Mouse (Mus musculus) adrenal gland, adult (tissue): ENCODE results near the gene Nrm.
A peak's percentile ranks its signal among the peaks of the same experiment; 100 is the strongest.

Experiments used
- DNase-seq, 2 experiments: peaks; one replicate each; pipeline ENCODE4 v3.0.0; 2022 to 2023; ENCODE audit warnings: low spot score in 1 of 2; ENCODE audit not compliant: inconsistent age in 2 of 2

Nrm gene

DNA sequence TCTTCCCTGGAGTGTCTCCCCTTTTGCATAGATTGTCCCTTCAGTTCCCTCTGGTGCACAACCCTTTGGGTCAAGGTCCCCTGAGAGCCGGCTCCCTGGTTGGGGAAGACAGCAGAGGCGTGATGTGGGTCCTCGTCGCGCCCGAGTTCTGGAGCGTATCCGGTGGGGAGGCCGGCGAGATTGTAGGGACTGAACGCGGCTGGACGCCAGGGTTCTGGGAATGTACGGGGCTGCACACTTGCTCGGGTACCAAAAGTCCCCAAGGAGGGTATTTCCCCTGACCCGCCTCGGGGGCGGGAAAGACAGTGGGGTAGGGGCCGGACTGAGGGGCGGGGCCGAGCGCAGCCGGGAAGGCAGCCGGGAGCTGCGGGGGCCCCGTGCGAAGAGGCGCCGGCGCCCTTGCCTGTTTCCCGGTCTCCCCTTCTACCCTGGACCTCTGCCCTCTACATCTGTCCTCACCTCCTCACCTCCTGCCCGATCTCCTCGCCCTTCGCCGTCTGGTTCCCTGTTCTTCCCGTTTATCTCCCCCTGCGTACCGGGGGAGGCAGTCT lies 5.2 kb downstream of the Nrm start:
- peak in 1 of 2 experiments; percentile 87 for DNase-seq

DNA sequence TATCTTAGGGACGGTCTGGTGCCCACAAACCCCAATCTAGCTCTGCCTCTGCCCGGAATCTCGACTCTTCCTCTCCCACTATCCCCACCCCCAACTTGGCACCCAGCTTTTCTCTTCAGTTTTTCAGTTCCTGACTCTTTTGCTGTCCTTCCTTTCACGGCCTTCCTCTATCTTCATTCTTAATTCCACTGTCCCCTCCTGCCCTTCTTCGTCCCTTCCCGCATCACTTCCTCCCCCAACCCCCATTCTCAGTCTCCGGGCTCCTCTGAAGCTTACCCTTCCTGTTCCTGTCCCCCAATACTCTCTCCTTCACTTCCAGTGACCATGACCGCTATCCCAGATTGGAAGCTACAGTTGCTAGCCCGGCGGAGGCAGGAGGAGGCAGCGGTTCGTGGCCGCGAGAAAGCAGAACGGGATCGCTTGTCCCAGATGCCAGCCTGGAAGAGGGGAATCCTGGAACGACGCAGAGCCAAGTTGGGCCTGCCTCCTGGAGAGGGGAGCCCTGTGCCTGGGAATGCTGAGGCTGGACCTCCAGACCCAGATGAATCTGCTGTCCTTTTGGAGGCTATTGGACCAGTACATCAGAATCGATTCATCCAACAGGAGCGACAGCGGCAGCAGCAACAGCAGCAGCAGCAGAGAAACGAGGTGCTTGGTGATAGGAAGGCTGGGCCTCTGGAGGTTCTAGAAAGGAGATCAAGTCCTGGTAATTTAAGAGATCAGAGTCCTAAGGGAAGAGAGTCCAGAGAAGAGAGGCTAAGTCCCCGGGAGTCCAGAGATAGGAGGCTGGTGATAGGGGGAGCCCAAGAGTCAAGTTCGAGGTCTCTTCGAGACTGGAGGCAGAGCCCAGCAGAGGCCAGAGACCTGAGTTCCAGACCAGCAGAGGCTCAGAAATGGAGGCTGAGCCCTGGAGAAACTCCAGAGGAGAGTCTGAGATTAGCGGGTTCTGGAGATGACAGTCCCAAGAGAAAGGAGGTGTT lies 6.1 kb downstream of the Nrm start:
- peak; percentile 62 to 89 for DNase-seq

DNA sequence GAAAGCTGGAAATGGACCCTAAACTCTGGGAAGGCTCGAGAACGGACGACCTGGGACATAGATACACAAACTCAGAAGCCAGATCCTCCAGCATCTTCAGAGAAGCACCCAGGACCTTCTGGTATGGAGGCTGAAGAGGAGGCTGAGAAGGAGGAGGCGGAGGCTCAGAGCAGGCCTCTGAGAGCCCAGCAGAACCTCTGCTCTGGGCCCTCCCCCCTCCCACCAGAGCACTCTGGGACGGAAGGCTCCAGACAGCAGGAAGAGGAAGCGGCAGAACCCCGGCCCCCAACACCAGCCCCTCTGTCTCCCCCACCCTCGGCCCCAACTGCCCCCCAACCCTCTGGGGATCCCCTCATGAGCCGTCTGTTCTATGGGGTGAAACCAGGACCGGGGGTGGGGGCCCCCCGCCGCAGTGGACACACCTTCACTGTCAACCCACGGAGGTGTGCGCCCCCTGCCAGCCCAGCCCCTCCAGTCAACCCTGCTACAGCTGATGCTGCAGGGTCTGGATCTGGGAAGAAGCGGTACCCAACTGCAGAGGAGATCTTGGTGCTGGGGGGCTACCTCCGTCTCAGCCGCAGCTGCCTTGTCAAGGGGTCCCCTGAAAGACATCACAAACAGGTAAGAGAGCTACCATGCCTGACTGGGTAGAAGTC lies 7.2 kb downstream of the Nrm start:
- DNase-seq: peak; percentile 45 to 74

DNA sequence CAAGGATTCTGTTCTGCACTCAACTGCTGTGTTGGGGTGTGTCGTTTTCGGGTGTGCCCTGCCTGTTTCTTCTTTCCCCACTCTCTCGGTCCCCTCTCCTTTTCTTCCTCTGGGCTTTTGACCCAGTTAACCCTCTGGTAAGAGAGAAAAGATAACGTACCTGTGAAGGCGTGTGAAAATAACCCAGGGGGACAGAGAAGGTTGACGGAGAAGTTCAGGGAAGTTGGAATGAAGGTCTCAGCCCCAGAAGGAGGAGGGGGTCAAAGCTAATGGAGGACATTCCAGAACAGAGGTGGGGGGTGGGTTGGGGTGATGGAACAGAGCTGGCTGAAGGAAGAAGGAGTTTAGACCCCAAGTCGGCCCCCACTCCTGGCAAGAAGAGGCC lies 7.8 kb downstream of the Nrm start:
- peak in 1 of 2 experiments; percentile 78 for DNase-seq

DNA sequence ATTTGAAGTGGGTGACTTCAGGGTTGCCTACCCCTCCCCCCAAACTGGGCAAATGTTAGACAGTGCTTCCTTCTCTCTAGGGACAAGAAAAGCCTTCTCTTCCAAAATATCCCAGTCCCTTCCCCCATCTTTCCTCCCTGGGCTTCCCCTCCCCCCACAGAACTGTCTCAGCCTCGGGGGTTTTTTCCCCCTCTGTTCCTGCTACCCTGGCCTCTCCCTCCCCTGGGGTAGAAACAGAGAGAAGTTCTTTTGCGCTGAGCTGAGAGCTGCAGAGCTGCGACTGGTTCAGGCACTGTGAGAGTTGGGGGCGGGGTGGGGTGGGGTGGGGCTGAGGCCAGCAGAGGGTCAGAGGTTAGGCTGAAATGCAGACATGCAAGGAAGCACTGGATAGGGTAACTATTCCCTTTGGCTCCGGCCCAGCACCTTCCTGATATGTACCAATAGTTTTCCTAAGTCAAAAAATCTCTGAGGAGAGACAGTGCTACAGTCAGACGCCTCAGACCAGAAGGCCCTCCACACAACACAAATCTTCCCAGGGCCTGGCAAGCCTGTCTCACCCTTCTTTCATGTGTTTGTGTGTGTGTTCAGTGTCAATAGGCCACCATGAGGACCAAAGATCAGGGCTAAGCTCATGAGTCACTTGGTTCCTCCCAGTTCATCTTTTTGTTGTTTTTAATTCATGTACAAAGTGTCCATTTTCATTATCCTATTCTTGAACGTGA lies 8.4 kb downstream of the Nrm start:
- peak; percentile 58 to 86 for DNase-seq

DNA sequence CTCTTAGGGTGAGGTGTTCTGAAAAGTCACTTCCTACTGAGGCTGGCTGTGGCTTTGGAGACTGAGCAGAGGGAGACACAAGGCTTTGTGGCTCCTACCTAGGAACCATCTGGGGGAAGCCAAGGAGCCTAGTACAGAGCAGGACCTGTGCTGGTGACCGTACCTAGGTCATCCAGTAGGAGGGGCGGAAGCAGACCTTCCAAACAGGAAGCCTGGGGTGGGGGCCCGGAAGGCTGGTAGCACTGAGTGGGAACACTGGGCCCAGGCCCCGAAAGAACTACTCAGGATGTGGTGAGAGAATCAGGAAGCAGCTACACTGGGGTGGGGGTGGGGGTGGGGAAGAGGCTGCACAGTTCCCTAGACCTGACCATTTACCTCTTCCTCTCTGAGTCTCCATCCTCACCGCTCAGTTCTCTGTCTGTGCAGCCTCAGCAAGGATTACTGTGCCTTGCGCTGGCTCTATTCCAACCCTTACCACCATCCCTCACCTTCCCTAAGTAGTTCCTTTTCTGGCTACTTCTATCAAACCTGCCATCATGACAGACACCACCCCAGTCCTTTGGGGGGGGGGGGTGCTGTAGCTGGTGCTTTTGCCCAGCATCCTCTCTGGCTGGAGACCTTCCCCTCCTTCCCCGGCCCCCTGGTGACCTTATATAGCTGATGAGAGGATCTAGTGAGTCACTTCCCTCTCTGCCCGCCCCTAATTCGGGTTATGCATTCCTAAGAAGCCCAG lies 9.2 kb downstream of the Nrm start:
- DNase-seq: peak; percentile 85 to 91

- DNase-seq: peak in 1 of 2 experiments; percentile 77
Observed at GRCm38 (mm10) chr17:35870884-35871696, 10.0 kb downstream of the Nrm start.

- DNase-seq: peak; percentile 90 to 95
Observed at GRCm38 (mm10) chr17:35873774-35874519, 12.8 kb downstream of the Nrm start.

- DNase-seq: peak in 1 of 2 experiments; percentile 61
Observed at GRCm38 (mm10) chr17:35874721-35875120, 13.6 kb downstream of the Nrm start.

GRCm38 (mm10) chr17:35879245-35880057 lies 18.3 kb downstream of the Nrm start, which contains the start of gene Dhx16:
Dhx16 (plus strand) TSS chr17:35879819.
- DNase-seq: peak; percentile 94 to 98

GRCm38 (mm10) chr17:35882924-35883323 lies 21.8 kb downstream of the Nrm start:
- DNase-seq: no peak

GRCm38 (mm10) chr17:35883777-35884176 lies 22.7 kb downstream of the Nrm start:
- no peak for DNase-seq

DNA sequence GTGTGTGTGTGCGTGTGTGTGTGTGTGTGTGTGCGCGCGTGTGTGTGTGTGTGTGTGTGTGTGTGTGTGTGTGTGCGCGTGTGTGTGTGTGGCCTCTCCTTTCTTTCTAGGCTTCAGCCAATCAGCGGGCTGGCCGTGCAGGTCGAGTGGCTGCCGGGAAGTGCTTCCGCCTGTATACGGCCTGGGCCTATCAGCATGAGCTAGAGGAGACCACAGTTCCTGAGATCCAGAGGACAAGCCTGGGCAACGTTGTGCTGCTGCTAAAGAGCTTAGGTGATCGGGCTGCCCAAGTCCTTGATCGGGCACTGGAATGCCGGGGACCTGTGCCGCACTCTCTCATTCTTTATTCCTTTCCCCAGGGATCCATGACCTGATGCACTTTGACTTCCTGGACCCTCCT lies 26.6 kb downstream of the Nrm start:
- no peak for DNase-seq

DNA sequence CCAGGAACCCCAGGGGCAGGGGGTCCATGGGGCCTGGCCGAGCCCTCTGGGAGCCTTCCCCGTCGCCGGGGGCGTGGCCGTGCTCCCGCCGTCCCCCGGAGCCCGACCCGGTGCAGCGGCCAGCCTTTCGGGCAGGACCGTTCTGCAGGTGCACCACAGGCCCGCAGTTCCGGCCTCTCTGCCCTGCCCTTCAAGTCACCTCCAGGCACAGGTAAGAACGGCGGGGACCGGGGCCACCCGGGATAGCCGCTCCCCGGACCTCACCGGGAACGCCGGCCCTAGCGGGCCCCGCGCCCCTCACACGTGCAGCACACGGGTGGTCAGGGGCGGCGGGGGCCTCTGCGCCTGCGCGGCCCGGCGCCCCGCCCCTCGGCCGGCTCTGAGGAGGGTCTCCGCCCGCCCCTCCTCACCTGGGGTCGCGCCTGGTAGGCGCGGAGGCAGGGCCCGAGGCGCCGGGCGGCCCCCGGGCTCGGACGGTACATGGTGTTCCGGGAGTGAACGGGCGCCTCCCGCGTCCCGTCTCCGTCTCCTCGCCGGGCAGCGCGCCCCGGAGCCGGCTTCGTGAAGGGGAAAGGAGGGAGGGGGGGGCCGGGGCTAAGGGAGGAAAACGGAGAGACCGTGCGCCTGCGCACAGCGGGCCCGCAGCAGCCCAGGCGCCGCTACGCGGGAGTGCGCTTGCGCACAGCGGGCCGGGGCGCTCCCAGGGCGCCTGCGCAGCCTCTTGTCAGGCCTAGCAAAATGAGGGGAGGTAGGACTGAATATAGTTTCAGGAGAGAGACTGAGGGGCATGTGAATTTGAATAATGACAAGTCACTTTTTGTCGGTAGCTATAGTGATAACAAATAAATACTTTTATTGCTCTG lies 35.9 kb downstream of the Nrm start, which contains the start of gene 2310061I04Rik:
Gene 2310061I04Rik, minus strand, starts transcription at position 651 of the 863 bp plus-strand sequence.
- peak; percentile 95 to 97 for DNase-seq

GRCm38 (mm10) chr17:35897644-35898573 lies 36.8 kb downstream of the Nrm start:
- no peak for DNase-seq

GRCm38 (mm10) chr17:35900636-35901035 lies 39.5 kb downstream of the Nrm start:
- no peak for DNase-seq
